Mouse (Mus musculus) erythroblast, embryonic 14.5 days (primary cell): ENCODE measurements around the gene Fbxo22. TPM values are rescaled to one million over a fixed set of nuclear protein-coding genes. Genes with fewer than 3 reads are reported as not detected.
"Not testable (repeated sequence)": the region's sequence is repeated elsewhere in the genome, so short reads cannot be mapped to it uniquely, and the experiment has no call there.

ENCODE experiments used
- H3K27me3 ChIP-seq: 2 replicates; pipeline ENCODE4 v1.6.1; 2012; ENCODE audit warnings: inconsistent platforms; ENCODE audit not compliant: control insufficient read depth
- H3K36me3 ChIP-seq: 2 replicates; pipeline ENCODE4 v1.6.1; 2012; ENCODE audit warnings: mild to moderate bottlenecking, inconsistent platforms; ENCODE audit not compliant: control insufficient read depth
- H3K4me1 ChIP-seq: 2 replicates; pipeline ENCODE4 v1.6.1; 2012; ENCODE audit warnings: inconsistent platforms; ENCODE audit not compliant: control insufficient read depth
- H3K4me3 ChIP-seq: replicated peaks from 2 replicates; pipeline ENCODE3; 2012; ENCODE audit warnings: moderate library complexity, mild to moderate bottlenecking, inconsistent platforms
- H3K9me3 ChIP-seq: 2 replicates; pipeline ENCODE4 v1.6.1; 2012; ENCODE audit warnings: low read length, inconsistent platforms, mixed read lengths; ENCODE audit not compliant: control insufficient read depth
- GATA1 ChIP-seq: IDR thresholded peaks from 2 replicates; pipeline ENCODE4 v1.6.1; 2012; ENCODE audit warnings: low read length, inconsistent platforms, mixed read lengths
- TAL1 ChIP-seq: IDR thresholded peaks from 3 replicates; pipeline ENCODE4 v1.6.1; 2012; ENCODE audit warnings: low read length, inconsistent platforms, mixed read lengths
- polyA plus RNA-seq: library from polyadenylated mRNA; stranded (reverse); fragments of >175 nt; gene quantifications from 2 replicates; pipeline ENCODE4 v1.2.3, GENCODE M21; 2012

Fbxo22 gene
- polyA plus RNA-seq, 1 experiment = 0.19 TPM

GRCm38 (mm10) chr9:55246918-55247317 is 38.2 kb downstream of the Fbxo22 start:
- no peak overlapping the region for H3K4me3 ChIP-seq
- no peaks in the 10 kb centered on the region for H3K4me1 ChIP-seq
- no peak for TF ChIP-seq TAL1
- no peak for TF ChIP-seq GATA1
- H3K9me3 ChIP-seq = no peaks in the 10 kb centered on the region
- H3K36me3 ChIP-seq = no peaks in the 10 kb centered on the region
- H3K27me3 ChIP-seq = peaks cover 5% of the 10 kb centered on the region

GRCm38 (mm10) chr9:55248465-55248864 is 39.7 kb downstream of the Fbxo22 start:
- Histone ChIP-seq H3K9me3 (no peaks in the 10 kb centered on the region), H3K4me1 (no peaks in the 10 kb centered on the region), H3K27me3 (no peaks in the 10 kb centered on the region), H3K36me3 (no peaks in the 10 kb centered on the region), H3K4me3 (no peak overlapping the region)
- TF ChIP-seq TAL1 = no peak
- no peak for TF ChIP-seq GATA1

GRCm38 (mm10) chr9:55250595-55251247 is 42.0 kb downstream of the Fbxo22 start:
- Histone ChIP-seq H3K9me3 (no peaks in the 10 kb centered on the region), H3K4me3 (no peak overlapping the region), H3K36me3 (no peaks in the 10 kb centered on the region), H3K27me3 (no peaks in the 10 kb centered on the region), H3K4me1 (no peaks in the 10 kb centered on the region)
- TF ChIP-seq GATA1 = no peak
- TF ChIP-seq TAL1 = no peak

GRCm38 (mm10) chr9:55252097-55252496 is 43.4 kb downstream of the Fbxo22 start:
- not testable (repeated sequence) for H3K4me1 ChIP-seq, H3K9me3 ChIP-seq, H3K4me3 ChIP-seq, H3K27me3 ChIP-seq, H3K36me3 ChIP-seq

- Histone ChIP-seq H3K9me3 (no peaks in the 10 kb centered on the region), H3K36me3 (no peaks in the 10 kb centered on the region), H3K4me3 (no peak overlapping the region), H3K4me1 (no peaks in the 10 kb centered on the region), H3K27me3 (no peaks in the 10 kb centered on the region)
- TF ChIP-seq GATA1 (no peak), TAL1 (no peak)
Measured at GRCm38 (mm10) chr9:55253849-55254248, 45.1 kb downstream of the Fbxo22 start.

- no peaks in the 10 kb centered on the region for H3K27me3 ChIP-seq
- no peaks in the 10 kb centered on the region for H3K4me1 ChIP-seq
- no peak for TF ChIP-seq TAL1
- no peak for TF ChIP-seq GATA1
- no peak overlapping the region for H3K4me3 ChIP-seq
- H3K36me3 ChIP-seq = no peaks in the 10 kb centered on the region
- no peaks in the 10 kb centered on the region for H3K9me3 ChIP-seq
Measured at GRCm38 (mm10) chr9:55255056-55255455, 46.3 kb downstream of the Fbxo22 start.

GRCm38 (mm10) chr9:55255604-55256003 is 46.9 kb downstream of the Fbxo22 start:
- H3K4me3 ChIP-seq = no peak overlapping the region
- TF ChIP-seq TAL1 (no peak), GATA1 (no peak)
- no peaks in the 10 kb centered on the region for H3K27me3 ChIP-seq
- H3K4me1 ChIP-seq = no peaks in the 10 kb centered on the region
- H3K36me3 ChIP-seq = no peaks in the 10 kb centered on the region
- H3K9me3 ChIP-seq = no peaks in the 10 kb centered on the region

- Histone ChIP-seq H3K4me3 (no peak overlapping the region), H3K9me3 (no peaks in the 10 kb centered on the region), H3K27me3 (no peaks in the 10 kb centered on the region), H3K36me3 (no peaks in the 10 kb centered on the region), H3K4me1 (no peaks in the 10 kb centered on the region)
- no peak for TF ChIP-seq GATA1
- TF ChIP-seq TAL1 = no peak
Measured at GRCm38 (mm10) chr9:55257105-55257504, 48.4 kb downstream of the Fbxo22 start.

GRCm38 (mm10) chr9:55259741-55260140 is 51.0 kb downstream of the Fbxo22 start:
- Histone ChIP-seq H3K4me1 (no peaks in the 10 kb centered on the region), H3K36me3 (no peaks in the 10 kb centered on the region), H3K27me3 (no peaks in the 10 kb centered on the region), H3K4me3 (no peak overlapping the region), H3K9me3 (no peaks in the 10 kb centered on the region)
- no peak for TF ChIP-seq GATA1
- TF ChIP-seq TAL1 = no peak
